Mouse (Mus musculus): ENCODE measurements around the gene Vmac.

GRCm38 (mm10) chr17:56759261-56759660 lies 41.4 kb upstream of the Vmac start:
- TF ChIP-seq CTCF (IDR thresholded peaks at IDR 0.05) (no peak), EP300 (IDR thresholded peaks at IDR 0.05) (no peak)

Measured in lung, postnatal 0 days (tissue).